Mouse (Mus musculus) liver, adult 2 months (tissue): ENCODE results near the gene Folr2. TPM values are rescaled to one million over a fixed set of nuclear protein-coding genes. Genes with fewer than 3 reads are reported as not detected.

Experiments
- DNase-seq: peaks from one replicate; pipeline ENCODE4 v3.0.0-alpha.2; 2011; ENCODE audit warnings: low read depth, low spot score; ENCODE audit errors: extremely low read depth
- H3K27ac ChIP-seq: fragments of 200-500 bp; replicated peaks from 2 replicates; pipeline ENCODE4 v1.5.1; 2012; ENCODE audit warnings: low read depth, mild to moderate bottlenecking, control low read depth, inconsistent platforms, low read length; ENCODE audit not compliant: insufficient read depth
- H3K27me3 ChIP-seq: fragments of 200-500 bp; 2 replicates; pipeline ENCODE4 v1.6.1; 2012; ENCODE audit warnings: mild to moderate bottlenecking, moderate library complexity, low read length, inconsistent platforms; ENCODE audit not compliant: control insufficient read depth, insufficient read depth
- H3K36me3 ChIP-seq: fragments of 200-500 bp; 2 replicates; pipeline ENCODE4 v1.6.1; 2012; ENCODE audit warnings: low read length, inconsistent platforms; ENCODE audit not compliant: control insufficient read depth, insufficient read depth
- H3K4me1 ChIP-seq: fragments of 200-500 bp; 2 replicates; pipeline ENCODE4 v1.6.1; 2011; ENCODE audit warnings: low read length; ENCODE audit not compliant: control insufficient read depth, insufficient read depth
- H3K4me3 ChIP-seq: fragments of 200-500 bp; 2 replicates; pipeline ENCODE4 v1.5.1; 2011; ENCODE audit warnings: low read depth, mild to moderate bottlenecking, control low read depth, low read length, moderate library complexity; ENCODE audit not compliant: insufficient read depth
- H3K79me2 ChIP-seq: fragments of 200-500 bp; 2 replicates; pipeline ENCODE4 v1.6.1; 2012; ENCODE audit warnings: inconsistent platforms, mild to moderate bottlenecking, low read length, moderate library complexity; ENCODE audit not compliant: control insufficient read depth, insufficient read depth
- H3K9ac ChIP-seq: fragments of 200-500 bp; 2 replicates; pipeline ENCODE4 v1.6.1; 2012; ENCODE audit warnings: low read depth, mild to moderate bottlenecking, control low read depth, inconsistent platforms, low read length
- CTCF ChIP-seq: fragments of 200-500 bp; IDR thresholded peaks from 2 replicates; pipeline ENCODE4 v1.5.1; 2011; ENCODE audit warnings: low read depth, low read length, control low read depth
- POLR2A ChIP-seq: fragments of 200-500 bp; IDR thresholded peaks from 2 replicates; pipeline ENCODE4 v1.6.1; 2011; ENCODE audit warnings: low read length, control low read depth; ENCODE audit not compliant: insufficient read depth; ENCODE audit errors: extremely low read depth
- WGBS: fragments of 180-500 bp; shearing (Covaris S2); methylation state at CpG from one replicate; pipeline ENCODE4 v1.1.7; 2018; 5-methylcytosine and 5-hydroxymethylcytosine counted together
- polyA plus RNA-seq: library from polyadenylated mRNA; depleted of rRNA; stranded (reverse); fragments of >200 nt; gene quantifications from 2 replicates; pipeline ENCODE4 v1.2.3, GENCODE M21; 2012; rRNA removed
- total RNA-seq: library from RNA; depleted of rRNA; stranded (reverse); fragments of >200 nt; gene quantifications from 2 replicates; pipeline ENCODE4 v1.2.3, GENCODE M21; 2014; rRNA removed

The Folr2 gene
- total and polyA plus RNA-seq, 2 experiments, result 23.1 to 37.4 TPM

DNA sequence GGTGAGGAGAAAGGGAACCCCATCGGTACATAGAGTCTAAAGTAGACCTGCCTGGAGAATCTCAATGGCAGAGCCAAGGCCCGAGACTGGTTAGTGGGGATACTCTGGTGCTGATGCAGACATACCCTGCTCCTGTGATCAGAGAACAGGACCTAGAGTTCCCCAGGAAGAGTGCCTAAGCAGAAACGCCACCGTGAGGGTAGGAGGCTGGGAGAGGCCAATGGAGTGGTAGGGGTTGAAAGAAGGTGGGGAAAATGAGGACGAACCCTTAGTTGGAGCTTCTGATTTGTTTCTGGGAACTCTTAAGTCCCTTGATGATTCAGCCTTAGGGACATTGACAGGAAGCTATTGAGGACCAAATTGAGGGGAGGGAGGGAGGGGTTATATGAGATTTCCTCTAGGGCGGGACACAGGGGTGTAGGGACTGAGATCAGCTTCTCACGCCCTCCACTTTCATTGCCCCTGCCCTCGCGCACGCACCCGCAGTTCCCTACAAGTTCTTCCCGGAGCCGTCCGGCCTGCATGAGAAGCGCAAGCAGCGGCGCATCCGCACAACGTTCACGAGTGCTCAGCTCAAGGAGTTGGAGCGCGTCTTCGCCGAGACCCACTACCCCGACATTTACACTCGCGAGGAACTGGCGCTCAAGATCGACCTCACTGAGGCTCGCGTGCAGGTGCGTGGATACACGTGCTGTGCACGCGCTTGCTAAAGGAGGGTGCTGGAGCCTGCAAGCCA is 36.5 kb downstream of the Folr2 start:
- 10% methylated on average over 35 of the region's 35 CpGs for WGBS
- Histone ChIP-seq H3K4me3 (peak overlapping the region; percentile 5; the same call in 1 of the 2 replicates), H3K27ac (no peak overlapping the region), H3K36me3 (peaks cover 5% of the 10 kb centered on the region), H3K27me3 (peaks cover 14% of the 10 kb centered on the region), H3K79me2 (no peaks in the 10 kb centered on the region), H3K9ac (no peak overlapping the region), H3K4me1 (peaks cover 6% of the 10 kb centered on the region; the same call in 1 of the 2 replicates)
- no peak for DNase-seq
- TF ChIP-seq POLR2A, result no peak
- TF ChIP-seq CTCF, result no peak

DNA sequence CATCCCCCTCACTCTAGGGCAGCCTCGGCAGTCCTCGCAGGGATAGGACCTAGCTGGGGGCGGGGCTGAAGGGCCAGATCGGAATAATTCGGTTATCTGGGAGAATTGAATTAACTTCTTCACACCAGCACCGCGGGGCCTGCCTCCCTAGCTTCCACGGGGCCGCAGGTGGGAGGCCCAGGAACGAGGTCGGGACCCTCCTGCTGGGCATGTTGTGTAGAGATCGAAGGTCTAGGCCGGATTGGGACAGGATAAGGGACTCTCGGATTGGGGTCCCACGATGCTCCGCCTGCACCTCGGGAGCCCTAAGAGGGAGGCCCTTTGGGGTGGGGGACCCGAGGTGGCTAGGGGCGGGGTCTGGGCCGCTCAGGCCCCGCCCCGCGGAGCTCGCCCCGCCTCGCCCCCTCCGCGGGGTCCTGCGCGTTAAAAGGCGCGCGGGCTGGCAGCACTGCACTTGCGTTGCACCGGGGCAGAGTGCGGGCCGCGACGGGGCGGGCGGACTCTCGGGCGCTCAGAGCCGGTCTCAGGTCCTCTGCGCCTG is 39.1 kb downstream of the Folr2 start, which contains the start of gene Phox2a:
Gene Phox2a (plus strand): TSS at position 453 of the 541 bp plus-strand sequence.
- Histone ChIP-seq H3K4me3 (no peak within 1 kb of the TSS), H3K9ac (no peak within 1 kb of the TSS), H3K79me2 (no peaks in the 10 kb centered on the region), H3K27me3 (peaks cover 14% of the 10 kb centered on the region), H3K36me3 (no peaks in the 10 kb centered on the region), H3K4me1 (peaks cover 6% of the 10 kb centered on the region; the same call in 1 of the 2 replicates), H3K27ac (no peak within 1 kb of the TSS)
- no peak for DNase-seq
- TF ChIP-seq CTCF, result no peak
- no peak for TF ChIP-seq POLR2A
- WGBS, result 3% methylated on average over 45 of the region's 45 CpGs

Other genes with a start within 250 kb of the Folr2 start
- 36.4 and 45.2 TPM in 2 replicates for gene Clpb, start 193.6 kb downstream of the Folr2 start, total RNA-seq
- 43.2 and 56.2 TPM in 2 replicates for gene Clpb, start 193.6 kb downstream of the Folr2 start, polyA plus RNA-seq
- gene Phox2a, start 38.9 kb downstream of the Folr2 start, total RNA-seq, result not detected in 2 replicates
- gene Phox2a, start 38.9 kb downstream of the Folr2 start, polyA plus RNA-seq, result not detected in 2 replicates
- gene Inppl1, start 19.0 kb downstream of the Folr2 start, total RNA-seq, result 10.9 and 13.5 TPM in 2 replicates
- gene Inppl1, start 19.0 kb downstream of the Folr2 start, polyA plus RNA-seq, result 25.4 and 32.9 TPM in 2 replicates
- gene Anapc15, start 6.5 kb upstream of the Folr2 start, total RNA-seq, result 16.6 and 17.1 TPM in 2 replicates
- gene Anapc15, start 6.5 kb upstream of the Folr2 start, polyA plus RNA-seq, result 27.3 and 31.8 TPM in 2 replicates
- 0.20 TPM in 1 of 2 replicates, not detected in the other for gene Folr1, start 13.6 kb upstream of the Folr2 start, total RNA-seq
- gene Folr1, start 13.6 kb upstream of the Folr2 start, polyA plus RNA-seq, result 0.23 TPM in 1 of 2 replicates, not detected in the other
- 64.1 and 75.7 TPM in 2 replicates for gene Lamtor1, start 48.7 kb upstream of the Folr2 start, total RNA-seq
- gene Lamtor1, start 48.7 kb upstream of the Folr2 start, polyA plus RNA-seq, result 159 and 171 TPM in 2 replicates
- 0.07 TPM in 1 of 2 replicates, not detected in the other for gene Tomt, start 49.2 kb upstream of the Folr2 start, total RNA-seq
- gene Tomt, start 49.2 kb upstream of the Folr2 start, polyA plus RNA-seq, result 0.19 and 0.22 TPM in 2 replicates
- 3.1 and 3.3 TPM in 2 replicates for gene Lrrc51, start 76.7 kb upstream of the Folr2 start, total RNA-seq
- gene Lrrc51, start 76.7 kb upstream of the Folr2 start, polyA plus RNA-seq, result 5.2 and 5.3 TPM in 2 replicates
- 31.8 and 34.8 TPM in 2 replicates for gene Numa1, start 76.9 kb upstream of the Folr2 start, total RNA-seq
- gene Numa1, start 76.9 kb upstream of the Folr2 start, polyA plus RNA-seq, result 22.2 and 26.7 TPM in 2 replicates
- gene Il18bp, start 161.5 kb upstream of the Folr2 start, total RNA-seq, result 15.7 TPM in 2 replicates
- gene Il18bp, start 161.5 kb upstream of the Folr2 start, polyA plus RNA-seq, result 14.2 and 26.4 TPM in 2 replicates
- gene Rnf121, start 208.3 kb upstream of the Folr2 start, total RNA-seq, result 16.2 and 17.1 TPM in 2 replicates
- 18.3 and 21.1 TPM in 2 replicates for gene Rnf121, start 208.3 kb upstream of the Folr2 start, polyA plus RNA-seq
- 4.8 and 4.9 TPM in 2 replicates for gene Xndc1, start 208.3 kb upstream of the Folr2 start, total RNA-seq
- gene Xndc1, start 208.3 kb upstream of the Folr2 start, polyA plus RNA-seq, result 3.2 and 5.9 TPM in 2 replicates
- 0.18 and 0.74 TPM in 2 replicates for gene Xntrpc, start 208.5 kb upstream of the Folr2 start, total RNA-seq
- 0.75 and 0.83 TPM in 2 replicates for gene Xntrpc, start 208.5 kb upstream of the Folr2 start, polyA plus RNA-seq
- 0.09 TPM in 1 of 2 replicates, not detected in the other for gene Trpc2, start 225.9 kb upstream of the Folr2 start, total RNA-seq
- 0.04 TPM in 1 of 2 replicates, not detected in the other for gene Trpc2, start 225.9 kb upstream of the Folr2 start, polyA plus RNA-seq
- 0.28 TPM in 1 of 2 replicates, not detected in the other for gene Art1, start 244.5 kb upstream of the Folr2 start, total RNA-seq
- gene Art1, start 244.5 kb upstream of the Folr2 start, polyA plus RNA-seq, result not detected in 2 replicates